Mouse (Mus musculus) liver, embryonic 14.5 days (tissue): ENCODE data around the gene Sos2. TPM values are rescaled to one million over a fixed set of nuclear protein-coding genes. Genes with fewer than 3 reads are reported as not detected.

Experiments
- ATAC-seq: fragments of 200-750 bp; cut with Nextera tagmentation; 2 replicates; pipeline ENCODE4 v1.8.0; 2017; ENCODE audit warnings: moderate number of reproducible peaks, mild to moderate bottlenecking, moderate library complexity; ENCODE audit not compliant: insufficient read depth
- DNase-seq, 3 experiments: peaks; one replicate each; pipeline ENCODE4 v3.0.0-alpha.2; 2012 to 2013; ENCODE audit warnings: low read depth in 3 of 3, low spot score in 3 of 3
- H3K27ac ChIP-seq: fragments of 300-500 bp; sonication (generic); 2 replicates; pipeline ENCODE4 v1.5.1; 2014; ENCODE audit warnings: moderate library complexity, mild to moderate bottlenecking, control low read depth, inconsistent platforms
- H3K27me3 ChIP-seq: fragments of 300-500 bp; sonication (generic); 2 replicates; pipeline ENCODE4 v1.6.1; 2014; ENCODE audit warnings: mild to moderate bottlenecking, low read length, moderate library complexity; ENCODE audit not compliant: control insufficient read depth, insufficient read depth
- H3K36me3 ChIP-seq: fragments of 300-500 bp; sonication (generic); replicated peaks from 2 replicates; pipeline ENCODE4 v1.6.1; 2014; ENCODE audit warnings: low read depth; ENCODE audit not compliant: control insufficient read depth, insufficient read depth
- H3K4me1 ChIP-seq, 2 experiments: fragments of 200-500 bp in 1 of 2; fragments of 300-500 bp in 1 of 2; sonication (generic) in 1 of 2; replicated peaks; 2 replicates each; pipeline ENCODE4 v1.6.1; 2012 to 2014; ENCODE audit warnings: antibody characterized with exemption in 1 of 2, inconsistent platforms in 1 of 2, low read length in 1 of 2; ENCODE audit not compliant: control insufficient read depth in 2 of 2, insufficient read depth in 2 of 2
- H3K4me2 ChIP-seq: fragments of 300-500 bp; sonication (generic); 2 replicates; pipeline ENCODE4 v1.6.1; 2014; ENCODE audit warnings: low read depth, mild to moderate bottlenecking, control low read depth, moderate library complexity
- H3K4me3 ChIP-seq, 2 experiments: fragments of 200-500 bp in 1 of 2; fragments of 300-500 bp in 1 of 2; sonication (generic) in 1 of 2; 2 replicates each; pipeline ENCODE4 v1.5.1; 2012 to 2014; ENCODE audit warnings: low read depth in 2 of 2, low read length in 2 of 2, mild to moderate bottlenecking in 2 of 2, control low read depth in 1 of 2, inconsistent platforms in 1 of 2, moderate library complexity in 1 of 2; ENCODE audit not compliant: insufficient read depth in 1 of 2
- H3K9ac ChIP-seq: fragments of 300-500 bp; sonication (generic); replicated peaks from 2 replicates; pipeline ENCODE4 v1.6.1; 2014; ENCODE audit warnings: mild to moderate bottlenecking, control low read depth, moderate library complexity
- H3K9me3 ChIP-seq: fragments of 300-500 bp; sonication (generic); 2 replicates; pipeline ENCODE4 v1.6.1; 2016; ENCODE audit warnings: low read length, mixed read lengths; ENCODE audit not compliant: control insufficient read depth
- CTCF ChIP-seq: IDR thresholded peaks from 2 replicates; pipeline ENCODE4 v1.5.1; 2016; ENCODE audit warnings: antibody characterized with exemption, low read depth, control low read depth
- EP300 ChIP-seq: IDR thresholded peaks from 2 replicates; pipeline ENCODE4 v1.6.1; 2016; ENCODE audit warnings: antibody characterized with exemption, low read depth
- WGBS: fragments of 180-500 bp; shearing (Covaris S2); extraction: QIAGEN DNeasy Blood & Tissue Kit; methylation state at CpG from one replicate; pipeline ENCODE4 v1.1.7; 2014; ENCODE audit not compliant: insufficient replicate concordance; 5-methylcytosine and 5-hydroxymethylcytosine counted together
- polyA plus RNA-seq, 2 experiments: library from polyadenylated mRNA; depleted of rRNA in 1 of 2; stranded (reverse) in 1 of 2; unstranded in 1 of 2; fragments of >200 nt; fragmentation: Nextera tagmentation in 1 of 2; extraction: Ambion mirVana in 1 of 2; gene quantifications; 2 replicates each; pipeline versions ENCODE4 v1.2.1 to v1.2.3; 2012 to 2014

Sos2 gene
- polyA plus RNA-seq (2012; rRNA removed) (6.9 and 7.6 TPM in 2 replicates), polyA plus RNA-seq (2014; fragmentation: Nextera tagmentation; extraction: Ambion mirVana) (3.6 and 3.7 TPM in 2 replicates)

DNA sequence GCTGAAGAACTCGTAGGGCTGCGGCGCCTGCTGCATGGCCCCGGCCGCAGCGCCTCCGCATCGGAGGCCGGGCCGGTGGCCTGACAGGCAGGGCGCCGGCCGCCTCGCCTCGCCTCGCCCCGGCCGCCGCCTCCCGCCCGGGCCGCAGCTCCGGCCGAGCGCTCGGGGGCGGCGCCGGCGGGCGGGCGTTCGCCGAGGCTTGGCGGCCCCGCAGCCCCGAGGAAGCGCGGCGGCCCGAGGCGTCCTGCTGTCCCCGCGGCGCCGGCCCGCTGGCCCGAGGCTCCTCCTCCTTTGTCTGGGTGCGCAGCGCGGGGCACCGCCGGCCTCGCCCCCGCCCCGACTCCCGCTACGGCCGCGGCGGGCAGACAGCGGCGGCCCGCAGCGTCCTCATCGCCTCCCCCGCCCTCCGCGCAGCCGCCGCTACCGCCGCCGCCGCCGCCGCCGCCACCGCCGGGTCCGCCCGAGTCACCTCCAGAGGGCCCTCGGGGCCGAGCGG, at the start of gene Sos2:
Gene Sos2, minus strand, starts transcription at position 287 of the 496 bp plus-strand sequence.
- peak within 1 kb of the TSS; percentile 71 to 95 for H3K4me3 ChIP-seq
- DNase-seq (peak in 2 of 3 experiments; percentile 44 to 51), ATAC-seq (peak; percentile 80)
- no peaks in the 10 kb centered on the region for H3K27me3 ChIP-seq
- no peaks in the 10 kb centered on the region for H3K36me3 ChIP-seq
- H3K9me3 ChIP-seq: no peaks in the 10 kb centered on the region
- WGBS: under 1% methylated on average over 65 of the region's 85 CpGs
- H3K4me1 ChIP-seq: peaks cover 3 to 15% of the 10 kb centered on the region in 2 experiments; a peak in 3 of 4 replicates
- peak within 1 kb of the TSS; percentile 74 for H3K4me2 ChIP-seq
- H3K27ac ChIP-seq: peak within 1 kb of the TSS; percentile 78
- H3K9ac ChIP-seq: peak within 1 kb of the TSS; percentile 87
- no peak for TF ChIP-seq CTCF
- TF ChIP-seq EP300: no peak

DNA sequence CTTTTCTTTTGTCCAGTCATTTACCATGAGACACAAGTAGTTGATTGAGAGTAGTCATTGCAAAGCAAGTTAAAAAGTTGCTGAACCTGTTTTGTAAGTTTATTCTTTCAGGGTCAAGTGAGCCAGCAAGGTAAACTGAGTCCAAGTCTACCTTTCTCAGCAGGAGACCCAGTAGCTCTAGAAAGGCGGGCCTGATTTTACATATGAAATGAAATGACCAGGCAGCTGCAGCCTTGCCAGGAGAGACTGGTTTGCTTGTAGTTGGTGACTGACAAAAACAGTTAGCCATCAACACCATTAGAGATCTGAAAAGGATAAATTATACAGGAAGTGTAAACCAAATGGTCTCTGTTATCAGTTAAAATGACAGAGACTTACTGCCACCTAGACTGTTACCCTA, 48.7 kb upstream of the Sos2 start:
- DNase-seq (no peak), ATAC-seq (no peak)
- TF ChIP-seq CTCF (no peak), EP300 (no peak)
- no peak overlapping the region for H3K4me2 ChIP-seq
- no peaks in the 10 kb centered on the region for H3K9me3 ChIP-seq
- no peak overlapping the region for H3K4me3 ChIP-seq
- H3K9ac ChIP-seq: no peak overlapping the region
- H3K27ac ChIP-seq: no peak overlapping the region
- H3K27me3 ChIP-seq: no peaks in the 10 kb centered on the region
- no peaks in the 10 kb centered on the region for H3K36me3 ChIP-seq
- peaks cover 5 to 7% of the 10 kb centered on the region in 2 experiments for H3K4me1 ChIP-seq
- WGBS: 79% methylated on average over 1 of the region's 1 CpGs

DNA sequence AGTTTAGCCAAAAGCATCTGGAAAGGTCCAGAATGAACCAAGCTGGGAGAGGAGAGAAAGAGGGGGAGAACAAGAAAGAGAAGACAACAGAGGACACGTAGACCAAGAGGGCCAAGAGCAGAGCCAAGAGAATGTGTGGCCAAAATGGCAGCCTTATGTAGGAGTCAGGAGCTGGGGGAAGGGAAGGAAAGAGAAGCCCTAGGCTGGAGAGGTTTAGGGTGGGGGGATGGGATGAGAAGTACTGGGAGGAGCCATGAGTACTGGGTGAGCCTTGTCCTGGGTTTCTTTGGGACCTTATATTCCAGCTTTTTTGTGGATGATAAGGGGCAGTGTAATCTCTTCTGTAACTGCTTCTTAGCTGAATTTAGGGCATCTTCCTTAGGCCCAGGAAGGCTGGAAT, 47.6 kb upstream of the Sos2 start:
- H3K27me3 ChIP-seq: no peaks in the 10 kb centered on the region
- ATAC-seq: no peak
- H3K4me3 ChIP-seq: no peak overlapping the region
- TF ChIP-seq EP300: no peak
- TF ChIP-seq CTCF: no peak
- no peaks in the 10 kb centered on the region for H3K9me3 ChIP-seq
- H3K4me1 ChIP-seq: peaks cover 5 to 7% of the 10 kb centered on the region in 2 experiments
- H3K4me2 ChIP-seq: no peak overlapping the region
- H3K36me3 ChIP-seq: no peaks in the 10 kb centered on the region
- H3K27ac ChIP-seq: no peak overlapping the region
- no peak overlapping the region for H3K9ac ChIP-seq
- 74% methylated on average over 1 of the region's 1 CpGs for WGBS
- DNase-seq: no peak

DNA sequence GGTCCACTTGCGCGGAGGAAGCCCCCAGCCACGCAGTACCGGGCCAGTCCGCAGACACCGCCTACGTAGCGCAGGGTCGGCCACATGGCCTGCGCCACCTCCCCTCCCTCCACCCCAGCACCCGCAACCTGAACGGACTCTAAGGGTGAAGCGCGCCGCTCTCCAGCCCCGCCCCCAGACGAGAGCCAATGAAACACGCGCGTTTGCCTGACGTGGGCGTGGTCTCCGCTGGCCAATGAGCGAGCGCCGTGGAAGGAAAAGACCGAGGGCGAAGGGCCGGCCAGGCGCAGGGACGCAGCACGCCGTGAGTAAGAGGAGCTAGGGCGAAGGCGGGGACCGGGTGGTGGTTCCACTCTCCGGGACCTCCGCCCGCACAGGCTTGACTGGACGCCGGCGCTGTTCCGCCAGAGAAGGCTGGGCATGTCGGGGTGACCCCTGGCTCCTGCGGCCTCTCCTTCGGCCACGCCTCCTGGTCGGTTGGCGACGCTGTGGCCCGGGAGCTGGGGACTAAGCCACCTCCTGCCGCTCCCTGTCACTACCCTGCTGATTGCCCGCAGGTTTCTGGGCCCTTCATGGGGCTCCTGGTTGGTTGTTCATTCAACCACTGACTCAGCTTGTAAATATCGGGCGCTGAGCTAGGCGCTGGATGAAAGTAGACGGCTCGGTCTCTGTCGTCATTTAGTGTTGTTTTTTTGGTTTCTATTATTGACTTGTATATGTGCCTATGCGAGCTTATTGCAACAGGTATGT, 43.2 kb upstream of the Sos2 start, which contains the start of the genes L2hgdh and Atp5s:
Gene L2hgdh, minus strand, starts transcription at position 163 of the 750 bp plus-strand sequence.
Gene Atp5s, plus strand, starts transcription at position 240 of the 750 bp plus-strand sequence.
- no peaks in the 10 kb centered on the region for H3K27me3 ChIP-seq
- peak; percentile 94 to 97 (median 94) for DNase-seq
- H3K9me3 ChIP-seq: no peaks in the 10 kb centered on the region
- peak within 1 kb of the TSS; percentile 75 to 77 for H3K4me3 ChIP-seq
- TF ChIP-seq EP300 (no peak), CTCF (peak; percentile 13; the same call in 1 of the 2 replicates)
- H3K4me1 ChIP-seq: peaks cover 10% of the 10 kb centered on the region in 2 experiments
- H3K4me2 ChIP-seq: peak within 1 kb of the TSS; percentile 95
- peak within 1 kb of the TSS; percentile 97 for H3K27ac ChIP-seq
- peak; percentile 90 for ATAC-seq
- H3K9ac ChIP-seq: peak within 1 kb of the TSS; percentile 84
- H3K36me3 ChIP-seq: no peaks in the 10 kb centered on the region; the same call in 1 of the 2 replicates
- under 1% methylated on average over 60 of the region's 60 CpGs for WGBS
